Mouse (Mus musculus) kidney, embryonic 14.5 days (tissue): ENCODE results near the gene Gpha2. TPM values are rescaled to one million over a fixed set of nuclear protein-coding genes. Genes with fewer than 3 reads are reported as not detected.
A peak's percentile ranks its signal among the peaks of the same experiment; 100 is the strongest.

ENCODE experiments used
- ATAC-seq: fragments of 200-750 bp; cut with Nextera tagmentation; 2 replicates; pipeline ENCODE4 v1.8.0; 2017; ENCODE audit warnings: moderate number of reproducible peaks, mild to moderate bottlenecking, moderate TSS enrichment, moderate library complexity; ENCODE audit not compliant: low FRiP score, low TSS enrichment
- H3K27ac ChIP-seq: fragments of 300-500 bp; sonication (generic); 2 replicates; pipeline ENCODE4 v1.5.1; 2014; ENCODE audit warnings: low read depth, mild to moderate bottlenecking, low read length, moderate library complexity, mixed read lengths
- H3K27me3 ChIP-seq: fragments of 300-500 bp; sonication (generic); 2 replicates; pipeline ENCODE4 v1.6.1; 2014; ENCODE audit warnings: mild to moderate bottlenecking, low read length; ENCODE audit not compliant: control insufficient read depth, insufficient read depth
- H3K36me3 ChIP-seq: fragments of 300-500 bp; sonication (generic); 2 replicates; pipeline ENCODE4 v1.6.1; 2014; ENCODE audit warnings: low read length, mixed read lengths; ENCODE audit not compliant: control insufficient read depth, insufficient read depth
- H3K4me1 ChIP-seq: fragments of 300-500 bp; sonication (generic); 2 replicates; pipeline ENCODE4 v1.6.1; 2014; ENCODE audit warnings: low read length, mixed read lengths; ENCODE audit not compliant: control insufficient read depth, insufficient read depth
- H3K4me2 ChIP-seq: fragments of 300-500 bp; sonication (generic); replicated peaks from 2 replicates; pipeline ENCODE4 v1.6.1; 2014; ENCODE audit warnings: low read depth, mild to moderate bottlenecking, low read length
- H3K4me3 ChIP-seq: fragments of 300-500 bp; sonication (generic); 2 replicates; pipeline ENCODE4 v1.5.1; 2014; ENCODE audit warnings: mild to moderate bottlenecking, low read length
- H3K9ac ChIP-seq: fragments of 300-500 bp; sonication (generic); 2 replicates; pipeline ENCODE4 v1.6.1; 2014; ENCODE audit warnings: low read depth, mild to moderate bottlenecking, low read length, moderate library complexity
- H3K9me3 ChIP-seq: fragments of 300-500 bp; sonication (generic); 2 replicates; pipeline ENCODE4 v1.6.1; 2016; ENCODE audit warnings: low read length; ENCODE audit not compliant: control insufficient read depth
- WGBS: fragments of 180-500 bp; shearing (Covaris S2); extraction: QIAGEN DNeasy Blood & Tissue Kit; methylation state at CpG from one replicate; pipeline ENCODE4 v1.1.7; 2014; 5-methylcytosine and 5-hydroxymethylcytosine counted together
- microRNA counts: library from miRNA; unstranded; fragments of <30 nt; microRNA quantifications from one replicate; lab custom pipeline; 2017
- microRNA-seq: library from miRNA; unstranded; fragments of <30 nt; microRNA quantifications from one replicate; pipeline ENCODE4, GENCODE M21; 2016
- polyA plus RNA-seq: library from polyadenylated mRNA; unstranded; fragments of >200 nt; fragmentation: Nextera tagmentation; extraction: Ambion mirVana; gene quantifications from 2 replicates; pipeline ENCODE4 v1.2.1, GENCODE M21; 2014

The Gpha2 gene
- polyA plus RNA-seq, 1 experiment from 2014 or later: not detected

DNA sequence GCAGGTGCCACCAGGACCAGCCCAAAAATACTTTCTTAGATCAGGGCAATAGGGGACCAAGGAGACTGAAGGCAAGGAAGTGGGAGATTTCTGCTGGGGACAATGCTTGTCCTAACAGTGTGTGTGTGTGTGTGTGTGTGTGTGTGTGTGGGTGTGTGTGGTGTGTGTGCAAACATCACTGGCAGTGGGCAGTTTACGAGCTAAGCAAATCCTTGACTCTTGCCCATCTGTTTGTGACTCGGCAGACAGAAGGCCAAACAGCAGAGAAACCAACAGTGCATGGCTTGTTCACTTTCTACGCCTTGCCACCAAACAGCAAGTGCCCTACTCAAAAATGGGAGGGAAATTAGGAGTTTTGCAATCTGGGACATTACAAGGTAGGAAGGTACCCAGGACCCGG lies 47.4 kb downstream of the Gpha2 start:
- Histone ChIP-seq H3K9ac (no peak overlapping the region), H3K27me3 (no peaks in the 10 kb centered on the region), H3K4me2 (no peak overlapping the region), H3K9me3 (no peaks in the 10 kb centered on the region), H3K27ac (no peak overlapping the region), H3K36me3 (no peaks in the 10 kb centered on the region), H3K4me1 (peaks cover 12% of the 10 kb centered on the region), H3K4me3 (no peak overlapping the region)
- WGBS: 75% methylated on average over 4 of the region's 4 CpGs
- no peak for ATAC-seq

DNA sequence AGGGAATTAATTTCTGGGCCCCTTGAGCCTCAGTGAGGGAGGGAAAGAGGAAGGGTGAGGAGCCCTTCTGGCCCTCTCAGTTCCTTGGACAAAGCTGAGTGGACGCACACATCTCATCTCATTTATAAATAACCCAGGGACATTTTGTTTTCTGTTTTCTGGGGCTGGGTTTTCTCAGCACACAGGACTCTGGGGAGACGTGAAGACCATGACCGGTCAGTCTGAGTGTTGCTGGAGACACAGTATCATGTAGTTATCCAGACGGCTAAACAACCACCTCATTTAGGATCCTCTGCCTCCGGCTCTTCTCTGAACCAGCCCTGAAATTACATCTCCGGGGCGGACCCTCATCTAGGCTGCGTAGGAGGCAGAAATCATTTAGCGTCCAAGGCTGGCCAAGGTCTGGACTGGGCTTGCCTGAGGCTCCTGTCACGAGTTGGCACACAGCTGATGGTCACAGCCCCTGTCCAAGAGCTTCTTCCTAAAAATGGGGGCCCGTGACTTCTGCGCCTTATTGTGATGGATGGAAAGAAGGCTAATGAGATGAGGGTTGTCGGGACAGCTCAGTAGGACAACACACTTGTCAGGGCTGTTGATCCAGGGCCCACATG lies 47.9 kb downstream of the Gpha2 start:
- H3K9ac ChIP-seq: no peak overlapping the region
- H3K36me3 ChIP-seq: no peaks in the 10 kb centered on the region
- peaks cover 17% of the 10 kb centered on the region for H3K4me1 ChIP-seq
- no peak for ATAC-seq
- no peaks in the 10 kb centered on the region for H3K27me3 ChIP-seq
- H3K4me2 ChIP-seq: no peak overlapping the region
- no peak overlapping the region for H3K27ac ChIP-seq
- H3K9me3 ChIP-seq: no peaks in the 10 kb centered on the region
- 85% methylated on average over 13 of the region's 13 CpGs for WGBS
- no peak overlapping the region for H3K4me3 ChIP-seq

DNA sequence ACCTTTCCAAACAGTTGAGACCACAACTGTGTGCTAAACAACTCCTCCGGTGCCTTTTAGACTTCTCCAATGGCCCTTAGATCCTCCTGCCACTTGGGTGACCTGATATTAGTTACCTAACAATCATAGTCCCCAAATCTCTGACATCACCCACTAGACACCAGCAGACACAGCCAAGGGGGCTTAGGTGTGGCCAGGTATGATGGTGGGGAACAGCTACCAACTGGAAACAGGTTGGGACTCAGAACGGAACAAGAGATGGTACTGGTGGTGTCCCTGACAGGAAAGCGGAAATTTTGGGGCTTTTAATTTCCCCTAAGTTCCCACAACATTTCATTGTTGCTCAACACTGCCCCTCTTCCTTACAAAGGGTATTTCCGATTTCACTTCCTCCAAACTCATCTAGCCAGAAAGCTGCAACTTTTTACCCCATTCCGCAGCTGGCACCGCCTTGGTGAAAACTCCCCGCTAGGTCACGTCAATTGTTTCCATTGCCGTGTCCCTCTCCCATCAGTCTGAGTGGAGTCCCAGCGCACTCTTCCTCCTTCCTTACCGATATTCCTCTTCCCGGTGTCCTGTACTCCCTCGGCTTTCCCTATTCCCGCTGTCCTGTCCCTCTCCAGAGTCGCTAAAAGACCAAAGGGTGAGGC lies 49.7 kb downstream of the Gpha2 start:
- no peak; the same call in 1 of the 2 replicates for ATAC-seq
- 7% methylated on average over 15 of the region's 15 CpGs for WGBS
- peak overlapping the region; percentile 82 for H3K4me3 ChIP-seq
- peaks cover 28% of the 10 kb centered on the region for H3K4me1 ChIP-seq
- no peaks in the 10 kb centered on the region for H3K27me3 ChIP-seq
- H3K4me2 ChIP-seq: peak overlapping the region; percentile 62
- H3K9me3 ChIP-seq: no peaks in the 10 kb centered on the region
- peaks cover 9% of the 10 kb centered on the region; the same call in 1 of the 2 replicates for H3K36me3 ChIP-seq
- peak overlapping the region; percentile 21; the same call in 1 of the 2 replicates for H3K27ac ChIP-seq
- H3K9ac ChIP-seq: peak overlapping the region; percentile 50

DNA sequence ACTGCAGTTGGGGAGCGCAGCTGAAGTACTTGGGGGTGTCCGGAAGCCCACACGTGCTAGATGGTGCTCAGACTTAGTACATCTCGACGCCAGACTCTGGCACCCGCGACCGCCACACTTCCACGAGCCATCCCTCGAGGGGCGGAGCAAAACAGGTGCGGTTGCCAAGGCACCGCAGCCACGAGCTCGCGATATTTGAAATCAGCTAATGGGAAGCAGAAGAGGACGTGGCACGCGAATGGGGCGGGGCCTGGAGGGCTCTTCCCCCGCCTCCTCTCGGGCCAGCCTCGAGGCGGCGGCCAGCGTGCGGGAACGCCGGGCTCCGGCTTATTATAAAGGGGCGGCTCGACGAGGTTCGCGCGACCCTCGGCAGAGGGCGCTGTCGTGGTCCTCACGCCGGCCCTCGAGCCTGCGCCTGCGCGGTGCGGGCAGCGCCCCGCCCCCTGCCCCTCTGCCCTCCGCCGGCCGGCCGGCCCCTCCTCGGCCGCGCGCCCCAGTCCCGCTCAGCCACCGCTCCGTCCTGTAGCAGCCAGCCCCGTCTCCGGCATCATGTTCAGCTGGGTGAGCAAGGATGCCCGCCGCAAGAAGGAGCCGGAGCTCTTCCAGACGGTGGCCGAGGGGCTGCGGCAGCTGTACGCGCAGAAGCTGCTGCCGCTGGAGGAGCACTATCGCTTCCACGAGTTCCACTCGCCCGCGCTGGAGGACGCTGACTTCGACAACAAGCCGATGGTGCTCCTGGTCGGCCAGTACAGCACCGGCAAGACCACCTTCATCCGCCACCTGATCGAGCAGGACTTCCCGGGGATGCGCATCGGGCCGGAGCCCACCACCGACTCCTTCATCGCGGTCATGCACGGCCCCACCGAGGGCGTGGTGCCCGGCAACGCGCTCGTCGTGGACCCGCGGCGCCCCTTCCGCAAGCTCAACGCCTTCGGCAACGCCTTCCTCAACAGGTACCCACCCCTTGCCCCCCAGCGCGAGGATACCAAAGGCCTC lies 50.5 kb downstream of the Gpha2 start, which contains the start of gene Ehd1:
TSS of gene Ehd1 (plus strand) at position 300 of the 996 bp plus-strand sequence.
- H3K27ac ChIP-seq: peak within 1 kb of the TSS; percentile 61
- H3K4me3 ChIP-seq: peak within 1 kb of the TSS; percentile 82
- peak within 1 kb of the TSS; percentile 62 for H3K4me2 ChIP-seq
- peaks cover 28% of the 10 kb centered on the region for H3K4me1 ChIP-seq
- peak; percentile 93 for ATAC-seq
- H3K9ac ChIP-seq: peak within 1 kb of the TSS; percentile 85
- no peaks in the 10 kb centered on the region for H3K27me3 ChIP-seq
- H3K36me3 ChIP-seq: peaks cover 18% of the 10 kb centered on the region
- no peaks in the 10 kb centered on the region for H3K9me3 ChIP-seq
- under 1% methylated on average over 100 of the region's 106 CpGs for WGBS

MicroRNA genes within 50 kb of the gene (microRNA counts, 519-probe panel; counts per million panel counts)
- 2,525 counts per million, percentile 6 among the panel's probes with 10 or more counts for microRNA mmu-miR-192 (lab: Ali Mortazavi, UCI)

Small RNA genes lying within 50 kb of the gene (microRNA-seq; reads per million reads assigned to microRNA genes)
- 136 reads per million, percentile 58 among the genes with 10 or more reads in this experiment for gene Mir192
- 77.8 reads per million, percentile 50 among the genes with 10 or more reads in this experiment for gene Mir194-2

Other genes starting within 250 kb of the Gpha2 start
- gene Slc22a20, start 240.2 kb upstream of the Gpha2 start, polyA plus RNA-seq: not detected in 2 replicates
- gene Capn1, start 210.5 kb upstream of the Gpha2 start, polyA plus RNA-seq: 6.3 and 8.6 TPM in 2 replicates
- 23.5 and 32.8 TPM in 2 replicates for gene Syvn1, start 179.8 kb upstream of the Gpha2 start, polyA plus RNA-seq
- gene Mrpl49, start 168.6 kb upstream of the Gpha2 start, polyA plus RNA-seq: 77.3 and 89.5 TPM in 2 replicates
- 839 and 1,033 TPM in 2 replicates for gene Fau, start 168.5 kb upstream of the Gpha2 start, polyA plus RNA-seq
- 38.6 and 44.4 TPM in 2 replicates for gene Znhit2, start 165.2 kb upstream of the Gpha2 start, polyA plus RNA-seq
- 22.1 and 24.6 TPM in 2 replicates for gene Tm7sf2, start 158.0 kb upstream of the Gpha2 start, polyA plus RNA-seq
- 60.8 and 75.0 TPM in 2 replicates for gene Vps51, start 149.1 kb upstream of the Gpha2 start, polyA plus RNA-seq
- gene Tmem262, start 146.3 kb upstream of the Gpha2 start, polyA plus RNA-seq: not detected in 2 replicates
- 1.1 and 1.5 TPM in 2 replicates for gene Gm28374, start 144.1 kb upstream of the Gpha2 start, polyA plus RNA-seq
- gene Zfpl1, start 141.4 kb upstream of the Gpha2 start, polyA plus RNA-seq: 81.0 and 82.3 TPM in 2 replicates
- gene Cdca5, start 141.4 kb upstream of the Gpha2 start, polyA plus RNA-seq: 43.1 and 53.5 TPM in 2 replicates
- 0.47 and 1.7 TPM in 2 replicates for gene AC131692.1, start 132.0 kb upstream of the Gpha2 start, polyA plus RNA-seq
- gene Naaladl1, start 120.6 kb upstream of the Gpha2 start, polyA plus RNA-seq: 0.44 and 0.60 TPM in 2 replicates
- gene Sac3d1, start 107.7 kb upstream of the Gpha2 start, polyA plus RNA-seq: 56.1 and 64.4 TPM in 2 replicates
- gene Snx15, start 98.1 kb upstream of the Gpha2 start, polyA plus RNA-seq: 29.6 and 37.0 TPM in 2 replicates
- gene Batf2, start 85.4 kb upstream of the Gpha2 start, polyA plus RNA-seq: 0.15 TPM in 1 of 2 replicates, not detected in the other
- gene Arl2, start 84.8 kb upstream of the Gpha2 start, polyA plus RNA-seq: 82.6 and 98.8 TPM in 2 replicates
- not detected in 2 replicates for gene Majin, start 42.0 kb upstream of the Gpha2 start, polyA plus RNA-seq
- gene Ppp2r5b, start 9.5 kb downstream of the Gpha2 start, polyA plus RNA-seq: 16.4 and 19.7 TPM in 2 replicates
- 7.2 and 12.4 TPM in 2 replicates for gene Atg2a, start 15.3 kb downstream of the Gpha2 start, polyA plus RNA-seq
- gene Ehd1, start 50.3 kb downstream of the Gpha2 start, polyA plus RNA-seq: 38.3 and 46.0 TPM in 2 replicates
- 0.89 and 2.0 TPM in 2 replicates for gene Cdc42bpg, start 80.1 kb downstream of the Gpha2 start, polyA plus RNA-seq
- 46.1 and 49.1 TPM in 2 replicates for gene Men1, start 108.6 kb downstream of the Gpha2 start, polyA plus RNA-seq
- gene Map4k2, start 114.8 kb downstream of the Gpha2 start, polyA plus RNA-seq: 12.5 and 12.8 TPM in 2 replicates
- gene Sf1, start 137.3 kb downstream of the Gpha2 start, polyA plus RNA-seq: 127 and 183 TPM in 2 replicates
- 15.7 and 16.4 TPM in 2 replicates for gene Pygm, start 158.0 kb downstream of the Gpha2 start, polyA plus RNA-seq
- 77.1 and 78.6 TPM in 2 replicates for gene Rasgrp2, start 173.0 kb downstream of the Gpha2 start, polyA plus RNA-seq
- gene Nrxn2, start 192.4 kb downstream of the Gpha2 start, polyA plus RNA-seq: 5.4 and 8.4 TPM in 2 replicates